Mouse (Mus musculus) layer of hippocampus, adult 9-10 months (tissue): ENCODE measurements around the gene Tyrp1.

Experiments
- DNase-seq: peaks from one replicate; pipeline ENCODE4 v3.0.0; 2022; ENCODE audit warnings: low spot score

The Tyrp1 gene

DNA sequence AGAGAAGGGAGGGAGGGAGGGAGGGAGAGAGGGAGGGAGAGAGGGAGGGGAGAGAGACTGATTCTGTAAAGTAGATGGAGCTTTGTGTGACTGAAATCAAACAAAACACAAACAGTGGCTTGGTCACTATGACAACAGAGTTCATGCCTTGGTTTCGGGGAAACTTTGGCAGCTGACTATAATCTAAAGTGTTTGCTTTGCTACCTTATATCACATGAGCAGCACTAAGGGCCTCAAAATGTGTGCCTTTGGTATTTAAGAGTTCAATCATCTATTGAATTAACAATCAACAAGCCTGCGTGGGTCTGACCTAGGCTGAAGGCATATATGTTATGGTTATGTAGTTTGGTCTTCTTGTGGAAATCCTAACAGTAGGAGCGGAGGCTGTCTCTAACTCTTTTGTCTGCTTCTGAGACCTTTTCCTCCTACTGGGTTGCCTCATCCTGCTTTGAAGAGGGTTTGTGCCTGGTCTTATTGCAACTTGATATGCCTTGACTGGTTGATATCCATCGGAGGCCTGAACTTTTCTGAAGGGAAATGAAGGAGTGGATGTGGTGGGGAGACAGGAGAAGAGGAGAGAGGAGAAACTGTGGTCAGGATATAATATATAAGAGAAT, 61.5 kb downstream of the Tyrp1 start:
- no peak for DNase-seq
